Mouse (Mus musculus): ENCODE measurements at regions not wholly inside any gene's neighbourhood (a gene's known extent, or its start where the extent isn't known, plus 50 kb on each side); places are given as distances from the start of the nearest gene placed in this dataset.
"Not testable (repeated sequence)": the region's sequence is repeated elsewhere in the genome, so short reads cannot be mapped to it uniquely, and the experiment has no call there.

DNA sequence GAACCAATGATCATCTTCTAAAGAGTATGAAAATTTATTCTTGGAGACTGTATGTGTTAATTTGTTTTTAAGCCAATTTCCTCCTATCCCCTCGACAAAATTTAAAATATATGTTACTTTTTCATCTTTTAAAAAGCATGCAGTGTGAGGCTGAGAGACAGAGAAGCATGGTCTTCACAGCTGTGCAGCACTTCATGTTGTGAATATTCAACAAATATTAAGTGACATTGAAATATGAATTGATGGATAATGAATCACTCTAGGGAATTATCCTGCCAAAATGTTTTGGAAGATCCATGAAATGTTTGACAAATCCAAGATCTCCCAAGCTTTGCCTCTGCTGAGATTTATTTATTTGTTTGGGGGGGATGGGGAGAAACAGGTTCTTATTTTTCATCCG, 233.9 kb upstream of the Gm11146 start:
- no peak for DNase-seq

GRCm38 (mm10) chr16:77827322-77828117, 225.6 kb upstream of the Gm11146 start:
- no peak for DNase-seq

- DNase-seq, result no peak
These were observed 197.8 kb upstream of the Gm11146 start for GRCm38 (mm10) chr16:77799709-77800108.

GRCm38 (mm10) chr16:77796926-77797325, 195.0 kb upstream of the Gm11146 start:
- DNase-seq, result no peak

GRCm38 (mm10) chr16:77789652-77790051, 187.8 kb upstream of the Gm11146 start:
- DNase-seq, result no peak

DNA sequence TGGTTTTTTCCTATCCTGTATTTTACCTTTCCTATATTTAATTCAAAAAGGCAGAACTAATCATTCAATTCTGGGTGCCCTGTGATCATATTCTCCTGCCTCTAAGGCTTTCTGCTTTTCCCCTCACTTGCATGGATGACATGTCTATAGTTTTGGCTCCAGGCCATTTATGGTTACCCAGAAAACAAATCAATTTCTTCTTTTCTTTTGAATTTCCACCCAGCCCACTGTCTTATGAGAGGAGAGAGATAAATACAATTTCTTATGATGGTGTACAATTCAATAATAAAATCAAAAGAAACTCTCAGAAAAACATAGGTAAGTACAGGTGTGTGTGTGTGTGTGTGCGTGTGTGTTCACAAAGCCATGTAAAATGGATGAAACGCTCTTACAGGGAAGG, 187.3 kb upstream of the Gm11146 start:
- no peak for DNase-seq

GRCm38 (mm10) chr16:77788781-77789150, 186.9 kb upstream of the Gm11146 start:
- DNase-seq, result no peak

DNA sequence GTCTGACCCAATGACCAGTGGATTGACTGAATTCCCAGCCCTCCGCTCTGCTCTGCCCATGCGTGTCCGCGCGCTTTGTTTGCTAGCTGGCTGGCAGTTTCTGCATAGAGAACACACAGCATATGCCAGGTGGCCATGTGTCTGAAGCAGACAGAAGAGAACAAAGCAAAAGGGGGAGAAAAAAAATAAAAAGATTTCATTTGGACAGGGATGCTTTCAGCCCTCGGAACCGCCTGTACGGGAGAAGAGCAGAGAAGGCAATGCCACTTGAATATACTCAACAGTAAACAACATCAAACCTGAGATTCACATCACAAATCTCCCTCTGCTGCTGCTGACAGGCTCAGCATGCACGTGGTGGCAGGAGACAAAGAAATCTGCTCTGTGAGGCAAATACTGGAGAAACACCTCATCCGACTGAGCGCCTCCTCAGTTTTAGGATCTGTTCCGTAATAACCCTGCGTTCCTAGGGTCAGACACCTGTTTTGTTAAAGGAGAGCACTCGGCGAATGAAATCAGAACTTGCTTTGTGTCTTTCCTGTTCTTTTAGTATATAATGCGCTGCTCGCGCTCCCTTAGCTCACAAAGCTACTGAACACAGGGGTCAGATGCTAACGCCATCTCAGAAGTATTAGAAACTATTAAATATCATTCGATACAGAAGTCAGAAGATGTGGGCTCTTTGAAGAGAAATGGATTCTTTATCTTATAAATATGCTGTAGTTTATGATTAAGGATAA, 186.3 kb upstream of the Gm11146 start:
- DNase-seq, result peak; percentile 54

DNA sequence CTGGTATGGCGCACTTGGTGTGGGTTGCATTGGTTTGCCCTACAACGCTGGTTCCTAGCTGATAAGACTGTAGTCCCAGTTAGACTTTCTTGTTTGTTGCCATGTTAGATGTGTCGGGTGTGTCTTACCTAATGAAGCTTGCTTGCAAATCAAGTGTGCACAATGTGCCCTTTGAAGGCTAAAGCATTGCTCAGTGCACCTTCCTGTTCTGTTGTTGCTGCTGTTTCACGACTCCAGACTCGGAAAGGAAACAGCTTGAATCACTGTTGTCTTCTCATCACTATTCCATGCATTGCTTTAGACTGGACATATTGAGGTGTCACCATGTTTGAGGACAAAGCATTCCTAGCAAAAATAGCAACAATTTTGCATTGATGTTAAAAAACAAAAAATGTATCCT, 185.1 kb upstream of the Gm11146 start:
- no peak for DNase-seq

GRCm38 (mm10) chr16:77779019-77779418, 177.1 kb upstream of the Gm11146 start:
- DNase-seq, result no peak

GRCm38 (mm10) chr16:77772075-77772474, 170.2 kb upstream of the Gm11146 start:
- DNase-seq, result no peak

DNA sequence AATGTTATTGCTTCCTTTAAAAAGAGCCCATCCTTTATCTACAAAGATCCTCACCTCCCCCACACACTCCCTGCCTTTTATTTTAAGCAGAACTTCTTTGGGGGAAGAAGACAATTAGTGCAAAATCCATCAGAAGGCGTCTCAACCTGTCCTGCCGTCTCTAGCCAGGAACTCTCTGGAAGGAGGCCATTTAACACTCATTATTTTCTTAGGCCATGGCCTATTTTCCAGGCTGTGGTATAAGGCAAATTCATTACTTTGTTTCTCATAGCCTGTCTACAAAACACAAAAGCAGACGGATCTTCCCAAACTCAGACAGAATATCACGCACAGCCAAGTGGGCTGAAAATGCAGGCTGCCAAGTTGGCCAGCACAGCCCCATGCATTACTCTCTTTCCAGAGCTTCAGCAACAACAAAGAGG, 159.0 kb upstream of the Gm11146 start:
- DNase-seq, result no peak

- no peak for DNase-seq
These were observed 158.6 kb upstream of the Gm11146 start for GRCm38 (mm10) chr16:77760479-77760878.

DNA sequence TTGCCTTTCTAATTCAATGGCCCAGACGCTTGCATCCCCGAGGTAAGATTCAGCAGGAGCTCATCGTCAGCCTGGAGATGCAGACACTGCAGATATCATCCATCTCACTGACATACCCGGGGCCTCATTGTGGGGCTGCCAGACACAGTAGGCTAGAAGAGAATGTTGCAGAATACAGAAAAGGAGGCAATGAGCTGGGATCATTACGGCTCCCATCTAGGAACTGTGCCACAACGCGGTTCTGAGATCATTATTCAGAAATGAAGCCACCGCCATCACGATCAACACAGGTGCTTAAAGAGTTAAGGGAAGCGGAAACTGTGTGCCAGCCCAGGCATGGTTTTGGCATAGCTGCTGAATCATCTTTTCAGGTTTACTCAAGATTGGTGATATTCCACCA, 158.1 kb upstream of the Gm11146 start:
- peak; percentile 64 for DNase-seq

DNA sequence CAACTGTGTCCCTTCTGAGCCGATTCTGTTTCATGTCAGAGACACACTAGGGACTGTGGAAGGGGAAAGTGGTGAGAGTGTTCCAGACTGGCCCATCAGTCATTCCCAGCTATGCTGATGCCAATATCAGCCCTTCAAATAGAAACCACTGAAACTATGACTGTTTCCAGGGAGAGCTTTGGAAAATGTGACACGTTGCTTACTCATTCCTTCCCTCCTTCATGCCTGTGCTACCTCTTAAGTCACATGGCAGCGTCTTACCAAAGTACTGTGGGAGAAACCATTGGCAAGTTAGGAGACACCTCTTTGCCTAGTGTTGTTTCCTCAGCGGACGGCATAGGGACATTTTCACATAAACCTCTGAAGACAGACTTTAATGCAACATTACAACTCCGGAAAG, 153.0 kb upstream of the Gm11146 start:
- DNase-seq, result no peak

DNA sequence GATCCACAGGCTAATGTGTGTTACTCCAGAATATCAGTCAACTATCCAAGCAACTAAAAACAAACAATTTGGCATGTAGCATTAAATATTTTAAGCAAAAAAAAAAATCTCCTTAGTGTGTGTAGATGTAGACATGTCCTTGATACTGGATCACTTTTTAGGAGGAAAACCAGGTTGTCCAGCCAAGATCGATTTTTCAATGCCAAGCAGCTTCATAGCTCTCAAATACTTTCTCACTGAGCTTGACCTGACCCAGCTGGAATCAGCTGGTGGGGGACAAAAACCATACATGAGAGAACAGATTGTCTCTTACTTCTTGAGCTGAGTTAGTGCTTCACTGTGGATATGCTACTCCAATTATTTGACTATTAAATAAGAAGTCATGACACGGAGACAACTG, 147.6 kb upstream of the Gm11146 start:
- no peak for DNase-seq

DNA sequence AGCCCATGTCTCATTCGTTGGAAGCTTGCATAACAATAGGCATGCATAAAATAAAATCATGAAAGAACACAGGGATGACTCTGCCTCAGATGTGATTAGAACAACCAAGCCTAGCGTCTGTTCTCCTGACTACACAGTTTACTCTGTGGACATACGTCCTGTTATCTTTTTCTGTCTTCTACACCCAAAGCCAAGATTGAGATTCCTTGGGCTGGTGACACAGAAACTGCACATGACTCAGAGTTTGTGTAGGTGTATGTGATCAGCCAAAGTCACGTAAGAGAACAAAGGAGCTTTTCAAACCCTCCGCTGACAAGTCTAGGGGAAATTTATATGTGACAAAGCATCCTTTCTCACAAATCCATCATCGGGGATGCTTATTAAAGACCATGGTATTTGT, 141.9 kb upstream of the Gm11146 start:
- no peak for DNase-seq

GRCm38 (mm10) chr16:77738821-77739220, 136.9 kb upstream of the Gm11146 start:
- no peak for DNase-seq

DNA sequence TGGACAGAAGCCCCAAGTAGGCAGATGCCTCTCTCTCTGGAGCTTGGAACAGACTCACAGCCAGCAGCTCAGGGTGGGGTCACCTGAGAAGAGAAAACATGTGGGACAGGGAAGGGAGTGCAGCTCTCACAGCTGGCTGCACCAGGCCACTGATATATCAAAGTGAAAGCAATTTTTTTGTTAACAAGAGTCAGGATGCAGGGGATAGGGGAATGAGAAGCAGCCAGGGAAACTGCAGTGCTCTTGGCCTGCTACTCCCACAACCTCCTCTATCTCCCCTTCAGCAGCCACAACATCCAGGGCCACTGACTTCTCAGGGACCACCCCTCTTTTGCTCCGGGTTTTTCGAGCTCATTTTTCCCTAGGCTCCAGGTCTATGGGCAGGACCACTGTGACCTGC, 117.5 kb upstream of the Gm11146 start:
- no peak for DNase-seq

GRCm38 (mm10) chr16:77717766-77718165, 115.9 kb upstream of the Gm11146 start:
- DNase-seq, result not testable (repeated sequence)

DNA sequence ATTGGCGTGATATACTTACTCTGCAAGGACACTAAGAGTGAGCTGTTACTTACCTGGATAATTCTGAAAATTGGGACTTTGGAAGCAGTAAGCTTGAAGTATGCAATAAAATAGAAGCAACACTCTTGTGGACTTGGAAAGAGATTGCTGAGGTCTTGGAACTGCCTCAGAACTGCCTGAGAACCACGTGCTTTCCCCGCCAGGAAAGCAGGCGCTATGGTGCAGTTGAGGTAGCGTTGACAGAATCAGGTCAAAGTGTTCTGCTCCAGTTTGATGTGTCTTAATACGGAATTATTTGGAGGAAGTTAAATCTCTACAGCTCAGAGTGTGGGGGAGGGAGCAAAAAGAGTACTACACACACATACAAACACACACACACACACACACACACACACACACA, 102.8 kb upstream of the Gm11146 start:
- peak; percentile 7 for DNase-seq

DNA sequence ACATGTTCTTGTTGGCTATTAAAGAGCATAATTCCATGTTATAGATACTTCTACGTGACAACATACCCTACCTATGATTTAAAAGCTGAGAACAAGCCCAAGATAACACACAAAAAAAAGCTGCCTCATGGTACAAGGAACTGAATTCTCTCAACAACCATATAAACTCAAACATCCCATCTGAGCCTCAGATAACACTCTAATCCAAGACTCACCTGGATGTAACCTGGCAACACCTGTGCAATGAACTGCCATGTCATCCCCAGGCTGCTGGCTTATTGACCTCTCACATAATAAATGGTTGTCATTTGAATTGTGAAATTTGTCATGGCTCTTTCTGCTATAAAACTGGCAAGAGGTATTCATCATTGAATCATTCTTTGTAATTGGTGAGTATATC, 93.5 kb upstream of the Gm11146 start:
- DNase-seq, result no peak

DNA sequence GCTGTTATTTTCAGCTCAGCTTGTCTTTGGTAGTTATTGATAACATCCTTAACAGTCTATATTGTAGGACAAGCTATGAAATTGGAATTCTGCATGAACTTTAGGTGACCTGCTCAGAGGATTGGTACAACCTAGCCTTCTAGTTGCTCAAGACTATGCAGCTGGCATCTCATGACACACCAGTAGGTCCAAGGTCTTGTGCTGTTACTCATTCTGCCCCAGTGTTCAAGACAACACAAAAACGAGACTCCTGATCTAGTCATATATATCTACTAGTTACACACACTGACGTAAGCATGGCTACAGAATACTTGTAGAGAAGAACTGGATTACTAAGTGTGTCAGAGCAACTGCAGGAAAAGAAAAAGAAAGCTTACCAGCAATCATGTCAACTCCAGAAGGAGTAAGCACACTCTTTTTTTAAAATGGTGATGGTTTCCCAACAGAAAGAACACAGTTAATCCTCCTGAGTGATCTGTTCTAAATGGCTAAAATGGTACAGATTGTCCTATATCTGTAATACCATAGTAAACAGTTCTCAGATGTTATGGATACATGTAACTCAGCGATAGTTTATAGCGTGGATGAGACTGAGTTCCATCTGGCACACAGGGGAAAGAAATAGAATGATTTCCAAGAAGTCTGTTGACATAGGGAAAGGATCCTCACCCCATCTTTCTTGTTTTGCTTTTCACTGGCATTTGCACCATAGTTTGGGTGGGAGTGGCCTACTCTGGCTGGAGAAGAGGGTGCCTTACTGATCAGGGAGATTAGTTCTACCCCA, 85.4 kb upstream of the Gm11146 start:
- no peak for DNase-seq

Data from layer of hippocampus, adult 9-11 months (tissue).